Mouse (Mus musculus): ENCODE results near the gene Cxcl17.

GRCm38 (mm10) chr7:25452103-25452502 is 39.4 kb upstream of the Cxcl17 start:
- TF ChIP-seq GATA1 (IDR thresholded peaks at IDR 0.05; ENCODE audit: low read length) (no peak), TAL1 (IDR thresholded peaks at IDR 0.05; ENCODE audit: low read length) (no peak)

Measured in erythroblast, embryonic 14.5 days (primary cell).